Mouse (Mus musculus) embryo, embryonic 11 days (tissue): Measurements from ENCODE around the gene Shisa5.

ENCODE experiments used
- DNase-seq: peaks from one replicate; pipeline ENCODE4 v3.0.0-alpha.2; 2015

Gene Shisa5

DNA sequence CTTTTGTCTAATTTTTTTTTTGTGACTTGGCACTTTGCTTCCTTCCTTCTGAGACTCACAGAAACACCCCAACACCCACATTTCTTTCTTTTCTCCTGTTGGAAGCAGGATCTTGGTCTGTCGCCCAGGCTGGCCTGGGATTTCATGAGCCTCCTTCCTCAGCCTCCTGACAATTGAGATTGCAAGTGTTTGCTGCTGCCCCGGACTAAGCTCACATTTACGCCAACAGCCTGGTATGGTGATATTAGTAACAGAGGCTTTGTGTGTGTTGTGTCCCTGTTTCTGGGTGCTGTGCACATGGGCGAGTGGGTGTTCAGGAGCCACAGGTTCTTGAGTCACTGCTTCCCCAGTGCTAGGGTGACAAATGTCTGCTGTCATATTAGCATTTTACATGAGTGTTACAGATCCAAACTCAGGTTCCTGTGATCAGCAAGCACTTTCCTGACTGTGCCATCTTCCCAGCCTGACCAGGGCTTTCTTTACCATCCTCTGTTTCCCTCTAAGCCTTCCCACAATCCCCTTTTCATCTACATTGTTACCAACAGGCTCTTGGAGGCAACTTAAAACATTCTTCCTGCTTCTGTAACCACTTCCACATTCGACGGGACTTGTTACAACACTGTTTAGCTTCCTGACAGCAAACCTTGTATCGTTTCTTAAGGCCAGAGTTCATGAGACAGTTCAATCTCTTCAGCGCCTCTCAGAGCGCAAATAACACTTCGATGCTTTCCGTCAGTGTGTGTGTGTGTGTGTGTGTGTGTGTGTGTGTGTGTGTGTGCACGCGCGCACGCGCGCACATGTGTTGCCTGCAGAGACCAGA is 15.3 kb upstream of the Shisa5 start:
- no peak for DNase-seq

DNA sequence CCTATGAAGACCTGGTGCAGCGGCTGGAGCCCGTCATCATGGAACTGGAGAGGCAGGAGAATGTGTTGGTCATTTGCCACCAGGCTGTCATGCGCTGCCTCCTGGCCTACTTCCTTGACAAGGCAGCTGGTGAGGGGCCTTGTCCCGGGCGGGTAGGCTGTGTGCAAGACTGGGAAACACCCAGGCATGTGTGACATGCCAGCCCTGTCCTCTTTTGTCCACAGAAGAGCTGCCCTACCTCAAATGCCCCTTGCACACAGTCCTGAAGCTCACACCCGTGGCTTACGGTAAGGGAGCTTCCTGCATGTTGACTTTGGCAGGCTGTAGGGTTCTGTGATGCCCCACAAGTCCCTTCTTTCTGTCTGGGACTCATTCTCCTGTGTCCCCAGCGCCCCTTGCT is 10.8 kb upstream of the Shisa5 start:
- DNase-seq = no peak

DNA sequence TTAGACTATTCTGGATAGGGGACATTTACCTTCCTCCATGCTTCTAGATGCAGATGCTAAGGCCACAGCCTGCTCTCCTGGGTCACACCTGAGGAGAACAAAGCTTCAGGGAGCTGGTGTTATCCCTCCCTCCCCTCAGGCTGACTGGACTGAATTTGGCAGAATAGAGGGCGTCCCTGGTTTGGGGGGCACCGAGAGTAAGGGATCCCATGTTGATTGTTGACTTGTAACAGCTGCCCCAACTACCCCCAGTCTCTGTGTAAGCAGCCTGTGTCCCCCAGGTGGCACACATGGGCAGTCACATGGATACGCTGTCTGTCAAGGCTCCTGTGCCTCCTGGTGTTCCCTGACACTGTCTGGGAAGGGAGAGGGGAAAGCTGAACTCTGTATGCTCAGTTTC is 9.9 kb upstream of the Shisa5 start:
- DNase-seq = no peak

DNA sequence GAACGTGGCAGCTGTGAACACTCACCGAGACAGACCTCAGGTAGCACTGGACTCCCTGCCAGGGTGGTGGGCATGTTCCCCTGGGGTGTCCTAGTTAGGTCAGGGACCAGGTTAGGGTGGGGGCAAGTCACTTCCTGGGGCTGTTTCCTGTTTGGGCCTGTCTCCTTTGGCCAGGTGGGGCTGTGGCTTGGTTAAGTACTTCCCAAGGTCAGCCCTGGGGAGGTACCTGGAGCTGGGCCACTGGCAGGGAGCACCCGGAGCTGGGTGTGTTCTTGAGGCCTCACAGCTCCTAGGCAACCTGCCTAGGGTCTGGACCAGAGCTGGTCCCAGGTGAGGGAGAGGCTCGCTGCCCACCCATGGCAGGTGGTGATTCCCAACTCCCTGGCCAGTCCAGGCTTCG is 9.4 kb upstream of the Shisa5 start:
- DNase-seq = no peak

DNA sequence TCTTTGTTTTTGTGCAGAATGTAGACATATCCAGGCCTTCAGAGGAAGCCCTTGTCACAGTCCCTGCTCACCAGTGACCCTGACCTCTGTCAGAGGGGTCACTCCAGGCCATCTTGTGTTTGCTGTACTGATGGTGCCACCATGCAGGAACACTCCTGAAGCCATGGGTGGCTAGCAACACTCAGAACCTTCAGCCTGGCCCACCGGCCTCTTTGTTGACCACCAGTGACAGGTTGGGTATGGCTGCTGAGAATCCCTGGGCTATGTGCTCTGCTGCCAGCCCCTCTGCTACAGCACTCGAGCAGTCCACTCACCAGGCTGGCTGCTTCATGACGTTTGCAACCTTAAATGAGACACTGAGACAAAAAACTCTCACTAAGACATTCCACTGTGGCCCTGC is 8.1 kb upstream of the Shisa5 start:
- DNase-seq = no peak

DNA sequence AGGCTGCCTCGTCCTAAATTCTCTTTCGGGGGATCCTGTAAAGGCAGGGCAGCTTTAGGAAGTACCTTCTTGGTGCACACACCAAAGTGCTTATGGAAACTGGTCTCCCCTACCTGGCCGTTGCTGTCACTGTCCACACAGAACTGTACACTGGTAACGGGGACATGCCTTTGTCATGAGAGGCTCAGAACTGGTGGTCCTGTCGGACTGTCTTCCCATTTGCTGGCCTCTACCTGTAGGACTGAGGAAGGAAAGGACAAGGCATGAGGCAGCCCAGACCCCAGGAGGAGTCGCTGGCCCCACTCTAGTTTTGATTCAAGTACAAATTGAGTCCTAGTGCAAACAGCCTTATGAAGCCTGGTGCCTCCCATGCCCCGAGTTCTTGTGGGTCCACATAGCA is 7.4 kb upstream of the Shisa5 start:
- DNase-seq = no peak

DNA sequence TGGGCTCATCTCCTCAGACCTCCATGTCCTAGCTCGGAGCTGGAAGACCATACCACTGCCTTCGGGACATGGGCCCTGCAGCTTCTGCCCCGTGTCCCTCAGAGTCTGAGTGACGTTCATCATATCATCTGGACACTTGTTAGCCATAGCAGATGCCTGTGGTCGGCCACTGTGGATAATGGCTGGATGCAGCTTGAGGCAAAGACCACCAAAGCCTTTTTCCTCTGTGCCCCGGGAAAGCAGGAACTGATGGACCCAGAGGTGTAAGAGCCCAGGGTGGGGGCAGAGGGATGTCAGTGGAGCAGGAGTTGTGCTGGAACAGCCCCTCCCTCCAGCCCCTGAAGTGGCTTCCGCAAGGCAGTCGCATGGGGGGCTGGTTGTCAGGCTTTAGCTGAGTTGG is 6.7 kb upstream of the Shisa5 start:
- DNase-seq = no peak

DNA sequence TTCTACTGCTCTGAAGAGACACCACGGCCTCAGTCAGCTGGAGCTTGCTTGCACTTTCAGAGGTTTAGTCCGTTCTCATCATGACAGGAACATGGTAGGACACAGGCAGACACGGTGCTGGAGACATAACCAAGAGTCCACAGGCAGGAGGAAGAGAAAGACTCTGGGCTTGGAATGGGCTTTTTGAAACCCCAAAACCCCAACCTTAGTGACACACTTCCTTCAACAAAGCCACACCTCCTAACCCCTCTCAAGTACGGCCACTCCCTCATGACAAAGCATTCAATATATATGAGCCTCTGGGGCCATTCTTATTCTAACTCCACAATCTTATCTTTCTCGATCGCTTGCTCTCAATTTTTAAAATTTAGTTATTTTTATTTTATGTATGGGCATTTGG is 5.9 kb upstream of the Shisa5 start:
- DNase-seq = no peak

DNA sequence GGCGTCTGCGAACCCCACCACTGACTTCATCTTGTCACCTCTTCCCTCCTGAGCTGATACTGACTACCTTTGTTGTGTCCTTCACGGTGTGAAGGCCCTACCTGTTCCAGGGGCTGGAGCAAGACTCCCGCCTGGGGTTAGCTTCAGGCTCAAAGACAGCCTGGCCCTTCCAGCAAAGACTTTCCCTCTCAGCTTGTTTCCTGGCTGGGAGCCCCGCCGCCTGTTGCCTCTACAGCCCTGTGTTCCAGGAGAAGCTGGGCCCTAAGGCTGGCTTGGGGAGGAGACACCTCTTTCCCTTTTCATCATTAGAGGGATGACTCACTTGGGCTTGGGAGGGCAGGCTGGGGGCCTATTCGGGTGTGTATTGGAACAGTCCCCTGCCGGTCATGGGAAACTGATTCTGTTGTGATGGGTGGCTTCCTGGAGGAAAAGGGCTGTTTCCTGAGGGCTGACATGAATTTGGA is 568 bp downstream of the Shisa5 start:
- DNase-seq = peak; percentile 32

DNA sequence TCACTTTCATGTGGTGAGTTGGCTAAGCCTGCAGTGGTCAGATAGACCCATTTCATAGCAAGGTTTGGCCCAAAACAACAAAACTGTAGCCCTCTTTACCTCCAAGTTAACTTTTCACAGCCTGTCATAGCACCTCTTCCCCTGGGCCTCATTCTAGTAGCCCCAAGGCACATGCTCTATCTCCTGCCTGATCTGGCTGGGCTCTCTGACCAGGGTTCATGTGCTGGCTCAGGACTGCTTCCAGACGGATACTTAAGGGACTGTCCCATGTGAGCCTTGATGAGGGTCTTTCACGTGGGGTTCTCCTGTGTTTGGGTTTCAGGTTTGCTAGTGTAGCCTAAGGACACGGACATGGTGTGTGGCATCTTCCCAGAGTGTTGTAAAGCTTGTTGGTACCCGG is 1.3 kb downstream of the Shisa5 start:
- no peak for DNase-seq

DNA sequence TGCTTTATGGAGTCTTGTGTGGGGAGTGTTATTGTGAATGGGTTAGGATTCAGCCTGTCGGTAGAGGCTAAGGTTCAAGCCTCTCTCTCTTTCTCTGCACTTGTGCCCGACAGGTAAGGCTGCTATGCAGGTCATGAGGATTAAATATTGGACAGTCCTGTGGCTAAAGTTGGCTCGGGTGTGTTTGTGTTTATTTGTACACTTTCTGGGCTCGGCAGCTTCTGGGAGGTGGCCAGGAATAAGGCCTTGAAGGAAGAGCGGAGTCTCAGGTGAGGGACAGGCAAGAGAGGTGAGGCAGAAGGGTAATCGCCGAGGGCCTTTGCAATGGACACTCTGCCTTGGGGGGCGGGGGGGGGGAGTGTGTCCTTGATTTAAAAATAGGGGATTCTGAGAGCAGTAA is 1.9 kb downstream of the Shisa5 start:
- DNase-seq = no peak

DNA sequence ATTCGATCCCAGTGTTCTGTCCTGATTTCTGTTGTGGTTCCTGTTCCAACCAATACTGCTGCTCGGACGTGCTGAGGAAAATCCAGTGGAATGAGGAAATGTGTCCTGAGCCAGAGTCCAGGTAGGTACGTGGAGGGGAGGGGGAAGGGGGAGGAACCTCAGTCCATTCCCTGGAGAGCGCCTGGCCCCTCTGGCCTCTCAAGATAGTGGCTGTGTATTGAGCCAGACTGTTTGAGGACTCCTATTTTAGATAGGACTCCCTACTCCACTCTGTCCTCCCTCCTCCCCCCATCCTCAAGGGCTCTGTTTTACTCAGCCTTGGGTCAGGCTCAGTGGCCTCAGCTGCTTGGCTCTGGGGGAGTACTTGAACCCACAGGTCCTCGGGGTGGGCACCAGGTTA is 2.5 kb downstream of the Shisa5 start:
- no peak for DNase-seq

DNA sequence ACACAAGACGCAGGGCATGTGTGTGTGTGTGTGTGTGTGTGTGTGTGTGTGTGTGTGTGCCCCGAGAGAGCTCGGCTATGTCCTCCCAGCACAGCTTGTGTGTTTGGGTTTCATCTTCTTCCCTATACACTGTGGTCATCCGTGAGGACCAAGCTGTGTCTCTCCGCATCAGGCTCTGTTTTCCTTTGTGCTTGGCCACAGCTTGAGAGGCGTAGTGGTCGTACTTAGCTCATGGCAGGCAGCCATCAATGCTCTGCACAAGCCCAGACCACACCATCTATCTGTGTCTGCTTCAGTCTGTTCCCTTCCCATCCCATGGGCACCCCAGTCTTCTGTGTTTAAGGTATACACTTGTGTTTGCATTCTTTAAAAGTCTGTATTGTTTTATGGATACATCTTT is 3.0 kb downstream of the Shisa5 start:
- no peak for DNase-seq

DNA sequence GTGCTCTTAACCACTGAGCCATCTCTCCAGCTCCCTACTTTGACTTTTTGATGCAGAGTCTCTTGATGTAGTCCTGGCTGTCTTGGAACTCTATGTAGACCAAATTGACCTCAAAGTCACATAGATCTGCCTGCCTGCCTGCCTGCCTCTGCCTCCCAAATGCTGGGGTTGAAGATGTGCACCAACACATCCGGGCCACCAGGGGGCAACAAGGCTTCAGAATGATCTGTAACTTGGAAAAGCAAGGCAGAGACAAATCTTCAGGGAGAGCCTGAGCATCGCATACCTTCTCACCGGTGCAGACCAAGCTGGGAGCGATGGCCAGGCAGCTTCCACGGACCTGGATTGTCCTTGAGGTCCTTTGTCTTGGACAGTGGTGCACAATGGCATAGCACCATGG is 7.9 kb downstream of the Shisa5 start:
- peak; percentile 55 for DNase-seq

DNA sequence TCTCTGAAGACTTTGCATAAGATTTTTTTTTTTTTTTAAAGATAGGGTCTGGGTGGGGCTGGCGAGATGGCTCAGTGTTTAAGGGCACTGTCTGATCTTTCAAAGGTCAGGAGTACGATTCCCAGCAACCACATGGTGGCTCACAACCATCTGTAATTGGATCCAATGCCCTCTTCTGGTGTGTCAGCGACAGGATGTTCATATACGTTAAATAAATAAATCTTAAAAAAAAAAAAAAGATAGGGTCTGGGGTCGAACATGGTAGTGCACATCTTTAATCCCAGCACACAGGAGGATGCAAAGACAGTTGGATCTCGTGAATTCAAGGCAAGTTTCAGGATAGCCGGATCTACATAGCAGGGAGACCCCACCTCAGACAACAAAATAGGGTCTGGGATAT is 11.0 kb downstream of the Shisa5 start:
- DNase-seq = no peak

DNA sequence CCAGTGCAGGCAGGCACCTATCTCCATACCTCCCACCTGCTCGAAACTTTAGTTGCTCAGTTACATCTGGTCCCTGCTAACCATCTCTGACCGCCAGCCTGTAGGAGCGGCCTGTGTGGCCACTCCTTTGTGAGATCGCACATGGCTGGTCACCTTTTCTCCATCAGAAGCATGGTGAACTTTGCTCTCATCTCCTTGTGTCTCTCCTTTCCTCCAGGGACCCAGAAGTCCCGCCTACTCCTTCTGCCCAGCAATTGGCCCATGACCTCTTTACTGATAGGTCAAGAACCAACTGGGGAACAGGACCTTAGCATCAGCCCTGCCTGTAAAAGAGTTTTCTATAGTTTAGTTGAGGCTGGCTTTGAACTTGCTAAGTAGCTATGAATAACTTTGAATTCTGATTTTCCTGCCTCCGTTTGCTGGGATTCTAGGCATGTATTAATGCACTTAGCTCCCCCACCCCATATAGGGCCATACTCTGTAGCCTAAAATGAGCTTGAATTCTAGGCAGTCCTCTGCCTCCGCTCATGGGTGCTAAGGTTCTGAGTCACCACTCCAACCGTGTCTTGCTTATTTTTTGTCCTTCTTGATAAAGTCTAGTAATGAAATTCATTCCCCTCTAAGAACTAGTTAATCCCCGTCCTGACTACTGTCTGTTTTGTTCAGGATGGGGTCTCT is 11.8 kb downstream of the Shisa5 start:
- DNase-seq = no peak

DNA sequence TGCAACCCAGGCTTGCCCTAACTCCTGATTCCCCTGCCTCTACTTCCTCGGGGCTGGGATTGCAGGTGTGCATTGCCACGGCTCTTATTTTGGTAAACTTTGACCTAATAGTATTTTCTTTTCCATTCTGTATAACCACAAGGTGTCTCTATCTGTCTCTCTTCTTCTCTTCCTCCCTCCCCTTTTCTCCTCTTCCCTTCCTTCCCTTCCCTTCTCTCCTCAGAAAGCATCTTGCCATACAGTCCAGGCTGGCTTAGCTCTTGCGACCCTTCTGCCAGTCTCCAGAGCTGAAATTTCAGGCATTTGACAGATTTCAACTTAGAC is 12.3 kb downstream of the Shisa5 start:
- no peak for DNase-seq

DNA sequence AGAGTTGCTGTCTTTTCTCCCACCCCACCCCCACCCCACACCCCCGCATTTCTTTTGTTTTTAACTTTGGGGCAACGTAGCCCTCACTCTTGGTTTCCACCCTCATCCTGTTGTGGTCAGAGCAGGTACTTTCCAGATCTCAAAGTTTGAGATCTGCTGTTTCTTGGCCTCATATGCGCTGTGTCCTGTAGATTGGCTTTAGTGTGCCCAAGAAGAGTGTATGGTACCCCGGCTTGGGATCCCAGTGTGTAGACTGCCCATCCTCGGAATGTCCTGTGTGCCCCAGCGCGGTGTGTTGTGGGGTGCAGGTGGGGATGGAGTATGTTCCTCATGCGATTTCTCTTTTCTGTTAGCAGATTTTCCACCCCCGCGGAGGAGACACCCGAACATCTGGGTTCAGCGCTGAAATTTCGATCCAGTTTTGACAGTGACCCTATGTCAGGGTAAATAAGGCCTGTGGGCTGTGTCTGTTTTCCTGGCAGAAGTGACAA is 12.7 kb downstream of the Shisa5 start:
- no peak for DNase-seq

DNA sequence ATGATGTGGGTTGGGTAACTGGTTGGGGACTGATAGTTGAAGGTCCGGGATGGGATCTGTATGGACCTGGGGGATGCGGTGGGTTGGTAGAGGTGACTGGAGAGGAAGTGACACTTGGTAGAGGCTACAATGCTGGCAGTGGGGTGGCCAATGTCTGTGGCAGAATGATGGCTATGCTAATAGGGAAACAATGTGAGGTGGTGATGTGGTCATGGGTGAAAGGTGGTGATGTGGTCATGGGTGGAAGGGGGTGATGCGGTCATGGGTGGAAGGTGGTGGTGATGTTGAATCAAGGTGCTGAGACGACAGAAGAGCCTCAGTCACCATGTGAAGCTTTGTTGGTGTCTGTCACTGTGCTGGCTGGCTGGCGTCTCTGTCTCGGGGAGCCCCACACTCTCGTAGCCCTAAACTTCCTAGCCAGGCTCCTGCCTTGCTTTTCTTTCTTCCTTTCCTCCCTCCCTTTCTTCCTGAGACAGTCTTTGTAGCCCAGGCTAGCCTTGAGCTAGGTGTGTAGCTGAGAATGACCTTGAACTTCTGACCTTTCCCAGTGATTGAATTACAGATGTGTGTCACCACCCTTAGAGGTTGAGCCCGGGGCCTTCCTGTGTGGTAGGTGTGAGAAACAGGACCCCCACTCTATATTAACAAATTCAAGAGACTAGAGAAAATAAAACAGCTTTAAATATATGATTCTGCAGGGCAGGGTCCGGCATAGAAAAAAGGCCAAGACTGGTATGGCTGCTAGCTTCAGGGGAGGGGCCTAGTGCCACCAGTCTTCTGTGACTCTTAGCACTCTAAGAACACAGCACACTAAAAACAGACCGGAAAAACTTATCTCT is 13.5 kb downstream of the Shisa5 start:
- DNase-seq = no peak

DNA sequence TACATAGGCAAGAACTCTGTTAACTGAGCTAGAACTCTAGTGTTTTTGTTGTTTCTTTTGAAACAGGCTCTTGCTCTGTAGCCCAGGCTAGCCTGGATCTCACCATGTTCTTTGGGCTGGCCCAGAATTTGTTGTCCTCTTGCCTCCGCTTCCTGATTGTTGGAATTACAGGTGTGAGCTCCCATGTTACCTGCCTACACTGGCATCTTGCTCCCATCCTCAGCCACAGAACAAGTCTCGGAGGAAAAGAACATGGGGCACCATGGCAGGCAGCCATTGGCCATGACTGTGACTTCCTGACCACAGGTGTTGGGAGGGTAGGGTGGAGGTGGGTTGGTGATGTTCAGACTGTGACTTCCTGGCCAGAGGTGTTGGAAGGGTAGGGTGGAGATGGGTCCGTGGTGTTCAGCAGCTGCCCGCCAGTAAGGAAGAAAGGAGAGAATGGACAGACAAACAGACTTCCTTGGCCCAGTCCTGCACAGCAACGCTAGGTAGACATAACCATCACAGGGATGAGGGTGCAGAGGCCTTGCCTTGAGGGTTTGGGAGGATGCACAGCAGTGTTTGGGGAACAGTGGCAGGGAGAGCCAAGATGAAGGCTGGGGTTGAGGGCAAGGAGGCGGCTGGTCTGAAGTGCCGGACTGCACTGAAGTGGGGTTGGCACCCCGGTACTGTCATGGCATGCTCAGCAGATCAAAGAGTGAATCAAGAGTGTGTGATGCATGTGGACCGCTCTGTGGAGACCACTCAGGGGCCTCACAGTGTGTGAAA is 14.3 kb downstream of the Shisa5 start:
- DNase-seq = no peak

DNA sequence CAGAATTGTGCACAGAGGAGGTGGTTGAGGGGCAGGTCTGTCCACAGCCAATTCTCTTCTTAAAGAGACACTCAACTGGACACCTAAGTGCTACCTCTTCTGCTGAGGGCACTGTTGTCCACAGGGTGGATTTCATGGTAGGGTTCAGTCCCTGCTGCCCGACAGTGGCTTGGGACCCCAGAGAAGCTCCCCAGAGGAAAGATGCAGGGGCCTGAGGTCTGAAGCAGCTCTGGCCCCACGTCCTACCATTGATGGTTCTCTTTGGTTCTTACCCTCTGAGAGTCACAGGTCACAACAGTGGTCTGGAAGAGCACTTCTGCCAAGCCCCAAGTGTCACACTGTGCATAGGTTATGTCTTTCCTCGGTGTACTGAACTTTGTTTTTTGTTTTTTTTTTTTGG is 15.0 kb downstream of the Shisa5 start:
- no peak for DNase-seq

DNA sequence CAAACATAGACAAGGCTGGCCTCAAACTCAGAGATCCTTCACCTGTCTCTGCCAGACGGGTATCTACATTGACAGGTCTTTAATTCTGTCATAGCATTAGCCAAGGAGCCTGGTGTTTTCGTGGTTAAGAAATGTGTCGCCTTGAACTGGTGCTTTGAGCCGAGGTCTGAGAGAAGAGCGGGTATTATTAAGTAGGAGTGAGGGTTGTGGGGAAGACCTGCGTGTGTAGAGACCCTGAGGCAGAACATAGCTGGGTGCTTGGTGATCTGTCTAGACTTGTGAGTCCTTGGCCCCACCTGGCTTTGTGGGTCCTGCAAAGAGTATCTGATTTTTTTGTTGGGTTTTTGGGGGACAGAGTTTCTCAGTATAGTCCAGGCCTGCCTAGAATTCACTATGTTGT is 15.5 kb downstream of the Shisa5 start:
- no peak for DNase-seq

DNA sequence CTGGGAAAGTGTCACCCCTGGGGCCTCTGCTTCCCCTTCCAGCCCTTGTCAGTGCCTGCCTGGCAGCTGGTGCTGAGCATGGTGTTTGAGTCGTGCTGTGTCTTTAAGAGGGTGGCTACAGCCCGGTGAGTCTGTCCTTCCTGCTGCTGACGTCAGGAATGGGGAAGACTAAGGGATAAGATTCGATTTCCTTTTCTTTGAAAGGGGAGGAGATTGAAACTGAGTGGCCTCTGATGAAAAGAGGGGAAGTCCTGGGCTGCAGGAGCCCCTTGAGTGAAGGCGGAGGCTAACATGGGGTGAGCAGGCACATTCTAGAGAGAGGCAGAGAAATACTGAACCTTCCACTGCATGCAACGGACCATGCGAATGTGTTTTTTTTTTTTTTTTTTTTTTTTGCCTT is 16.3 kb downstream of the Shisa5 start:
- peak; percentile 72 for DNase-seq
